Mouse (Mus musculus): ENCODE results near the gene Ddi2. TPM values are rescaled to one million over a fixed set of nuclear protein-coding genes. Genes with fewer than 3 reads are reported as not detected.

Ddi2 gene
- polyA plus RNA-seq, 1 experiment from 2014 or later = 24.4 TPM

DNA sequence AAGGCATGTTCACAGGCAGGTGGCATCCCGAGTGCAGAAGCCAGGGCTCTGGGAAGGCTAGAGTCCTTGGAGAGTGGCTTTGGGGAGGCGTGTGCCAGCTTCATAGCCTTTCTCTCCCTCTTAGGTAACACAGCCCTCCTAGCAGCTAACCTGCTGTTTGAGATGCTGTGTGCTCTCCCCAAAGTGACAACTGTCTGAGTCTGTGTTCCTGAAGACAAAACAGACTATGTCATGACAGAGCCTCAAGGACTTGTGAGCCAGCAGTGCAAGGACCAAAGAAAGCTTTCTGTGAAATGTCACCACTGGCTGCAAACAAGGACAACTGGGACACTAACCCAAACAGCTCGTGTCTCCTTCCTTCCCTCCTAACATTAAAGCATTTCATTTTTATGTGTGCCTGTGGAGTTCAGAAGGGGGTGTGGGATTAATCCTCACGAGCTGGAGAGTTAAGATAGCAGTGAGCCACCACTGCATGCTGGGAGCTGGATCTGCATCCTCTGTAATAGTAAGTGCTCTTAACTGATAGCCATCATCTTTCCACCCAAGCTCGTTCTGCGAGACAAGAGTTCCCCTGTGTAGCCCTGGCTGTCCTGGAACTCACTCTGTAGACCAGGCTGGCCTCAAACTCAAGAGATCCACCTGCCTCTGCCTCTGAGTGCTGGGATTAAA lies 35.8 kb upstream of the Ddi2 start:
- no peak overlapping the region for H3K27ac ChIP-seq
- no peak overlapping the region for H3K4me3 ChIP-seq (replicated peaks)
- no peak overlapping the region for H3K9ac ChIP-seq
- no peak overlapping the region for H3K4me2 ChIP-seq (replicated peaks)
- peaks cover 10% of the 10 kb centered on the region; the same call in 1 of the 2 replicates for H3K36me3 ChIP-seq
- no peaks in the 10 kb centered on the region for H3K4me1 ChIP-seq (replicated peaks)
- ATAC-seq = no peak
- H3K27me3 ChIP-seq (replicated peaks) = no peaks in the 10 kb centered on the region
- WGBS = 65% methylated on average over 6 of the region's 6 CpGs
- H3K9me3 ChIP-seq = no peaks in the 10 kb centered on the region

GRCm38 (mm10) chr4:141757124-141757523 lies 33.9 kb upstream of the Ddi2 start:
- Histone ChIP-seq H3K4me2 (replicated peaks) (no peak overlapping the region), H3K9ac (no peak overlapping the region), H3K36me3 (no peaks in the 10 kb centered on the region), H3K27me3 (replicated peaks) (no peaks in the 10 kb centered on the region), H3K9me3 (no peaks in the 10 kb centered on the region), H3K27ac (no peak overlapping the region), H3K4me1 (replicated peaks) (peaks cover under 1% of the 10 kb centered on the region; the same call in 1 of the 2 replicates), H3K4me3 (replicated peaks) (no peak overlapping the region)
- WGBS = 89% methylated on average over 3 of the region's 3 CpGs
- no peak for ATAC-seq

DNA sequence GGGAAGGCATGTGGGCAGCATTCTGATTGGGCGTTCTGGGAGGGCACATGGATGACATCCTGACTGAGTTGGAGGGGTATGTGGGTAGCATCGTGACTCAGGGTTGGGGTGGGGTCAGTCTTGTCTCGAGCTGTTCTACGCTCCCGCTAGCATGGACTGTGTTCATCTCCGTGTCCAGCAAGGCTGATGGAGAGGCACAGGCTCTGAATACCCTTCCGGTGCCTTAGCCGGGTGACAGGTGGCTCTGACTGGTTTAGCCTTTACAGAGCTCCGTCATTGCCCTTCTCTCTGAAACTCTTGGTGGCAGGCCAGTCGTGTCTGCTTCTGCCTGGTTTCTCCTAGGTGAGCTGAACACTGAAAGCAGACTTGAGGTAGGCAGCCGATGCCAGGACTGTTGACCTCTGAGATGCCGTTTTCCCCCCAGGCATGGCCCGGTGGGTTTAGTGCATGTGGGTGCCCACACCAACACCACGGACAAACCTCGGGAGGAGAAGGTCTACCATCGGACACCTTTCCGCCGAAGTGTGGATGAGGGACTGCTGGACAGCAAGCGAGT lies 32.2 kb upstream of the Ddi2 start:
- peaks cover 10% of the 10 kb centered on the region for H3K4me1 ChIP-seq (replicated peaks)
- no peaks in the 10 kb centered on the region for H3K36me3 ChIP-seq
- H3K9ac ChIP-seq = no peak overlapping the region
- no peak overlapping the region for H3K4me2 ChIP-seq (replicated peaks)
- WGBS = 87% methylated on average over 19 of the region's 19 CpGs
- H3K9me3 ChIP-seq = no peaks in the 10 kb centered on the region
- no peak overlapping the region for H3K4me3 ChIP-seq (replicated peaks)
- no peak overlapping the region for H3K27ac ChIP-seq
- H3K27me3 ChIP-seq (replicated peaks) = no peaks in the 10 kb centered on the region
- no peak for ATAC-seq

DNA sequence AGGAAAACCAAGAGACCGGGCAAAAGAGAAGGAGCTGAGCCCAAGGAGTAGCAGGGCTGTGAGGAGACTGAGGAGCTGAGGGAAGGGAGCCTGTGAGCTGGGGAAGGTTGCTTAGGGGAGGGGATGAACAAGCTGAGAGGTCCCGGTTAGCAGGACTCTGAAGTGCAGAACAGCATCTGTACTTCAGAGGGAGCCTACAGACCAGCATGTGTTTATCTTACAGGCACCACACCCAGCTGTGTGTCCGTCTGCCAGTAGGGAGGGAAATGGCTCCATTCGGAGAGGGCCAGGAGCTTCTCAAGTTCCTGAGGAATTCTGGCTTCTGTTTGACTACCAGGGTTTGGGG lies 28.8 kb upstream of the Ddi2 start:
- H3K36me3 ChIP-seq = no peaks in the 10 kb centered on the region
- peaks cover 10% of the 10 kb centered on the region for H3K4me1 ChIP-seq (replicated peaks)
- WGBS = 4% methylated on average over 4 of the region's 4 CpGs
- H3K9me3 ChIP-seq = no peaks in the 10 kb centered on the region
- no peak overlapping the region for H3K4me3 ChIP-seq (replicated peaks)
- no peak overlapping the region for H3K4me2 ChIP-seq (replicated peaks)
- peak overlapping the region; percentile 44; the same call in 1 of the 2 replicates for H3K27ac ChIP-seq
- ATAC-seq = peak; percentile 79
- no peak overlapping the region for H3K9ac ChIP-seq
- H3K27me3 ChIP-seq (replicated peaks) = no peaks in the 10 kb centered on the region

GRCm38 (mm10) chr4:141751419-141752075 lies 28.3 kb upstream of the Ddi2 start:
- peak; percentile 73 for ATAC-seq
- Histone ChIP-seq H3K9ac (no peak overlapping the region), H3K4me2 (replicated peaks) (no peak overlapping the region), H3K27me3 (replicated peaks) (no peaks in the 10 kb centered on the region), H3K27ac (no peak overlapping the region), H3K4me1 (replicated peaks) (peaks cover 14% of the 10 kb centered on the region), H3K4me3 (replicated peaks) (no peak overlapping the region), H3K9me3 (no peaks in the 10 kb centered on the region), H3K36me3 (no peaks in the 10 kb centered on the region)
- 48% methylated on average over 4 of the region's 4 CpGs for WGBS

- Histone ChIP-seq H3K27me3 (replicated peaks) (no peaks in the 10 kb centered on the region), H3K9me3 (no peaks in the 10 kb centered on the region), H3K4me2 (replicated peaks) (no peak overlapping the region), H3K9ac (no peak overlapping the region), H3K36me3 (no peaks in the 10 kb centered on the region), H3K27ac (no peak overlapping the region), H3K4me3 (replicated peaks) (no peak overlapping the region), H3K4me1 (replicated peaks) (peaks cover 16% of the 10 kb centered on the region)
- WGBS = 75% methylated on average over 3 of the region's 3 CpGs
- ATAC-seq = no peak
These were observed 27.6 kb upstream of the Ddi2 start for GRCm38 (mm10) chr4:141750826-141751225.

DNA sequence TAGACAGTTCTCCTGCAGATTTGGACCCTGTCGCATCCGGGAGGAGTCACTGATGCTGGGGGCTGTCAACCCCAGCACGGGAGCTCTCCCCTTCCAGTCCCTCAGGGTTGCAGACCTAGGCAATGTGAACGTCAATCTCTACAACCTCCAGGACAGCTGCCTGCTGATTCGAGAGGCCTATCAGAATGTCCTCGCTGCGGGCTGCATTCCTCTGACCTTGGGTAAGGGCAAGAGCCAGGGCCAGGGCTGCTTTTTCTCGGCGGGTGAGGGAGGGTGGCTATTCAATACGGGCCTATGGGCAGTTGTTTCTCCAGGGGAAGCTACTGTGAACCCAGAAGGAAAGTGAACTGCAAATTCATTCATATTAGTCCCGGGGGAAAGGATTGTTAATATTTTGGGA lies 26.3 kb upstream of the Ddi2 start:
- ATAC-seq = no peak
- Histone ChIP-seq H3K27me3 (replicated peaks) (no peaks in the 10 kb centered on the region), H3K4me1 (replicated peaks) (peaks cover 16% of the 10 kb centered on the region), H3K9ac (no peak overlapping the region), H3K4me2 (replicated peaks) (no peak overlapping the region), H3K27ac (no peak overlapping the region), H3K9me3 (no peaks in the 10 kb centered on the region), H3K36me3 (no peaks in the 10 kb centered on the region), H3K4me3 (replicated peaks) (no peak overlapping the region)
- WGBS = 42% methylated on average over 11 of the region's 11 CpGs

- Histone ChIP-seq H3K4me1 (replicated peaks) (peaks cover 15% of the 10 kb centered on the region), H3K4me2 (replicated peaks) (peak within 1 kb of the TSS; percentile 50), H3K36me3 (no peaks in the 10 kb centered on the region), H3K9me3 (no peaks in the 10 kb centered on the region), H3K27ac (peak within 1 kb of the TSS; percentile 54), H3K27me3 (replicated peaks) (no peaks in the 10 kb centered on the region), H3K4me3 (replicated peaks) (peak within 1 kb of the TSS; percentile 39), H3K9ac (peak within 1 kb of the TSS; percentile 32)
- ATAC-seq = peak; percentile 73
- WGBS = 23% methylated on average over 25 of the region's 25 CpGs
These were observed 23.5 kb upstream of the Ddi2 start, which contains the start of gene Agmat for GRCm38 (mm10) chr4:141746578-141747346. Gene Agmat, plus strand, starts transcription at chr4:141746672.

GRCm38 (mm10) chr4:141742381-141742780 lies 19.2 kb upstream of the Ddi2 start:
- no peak overlapping the region for H3K4me3 ChIP-seq (replicated peaks)
- H3K36me3 ChIP-seq = no peaks in the 10 kb centered on the region
- no peaks in the 10 kb centered on the region for H3K9me3 ChIP-seq
- no peaks in the 10 kb centered on the region for H3K27me3 ChIP-seq (replicated peaks)
- H3K27ac ChIP-seq = peak overlapping the region; percentile 42; the same call in 1 of the 2 replicates
- no peak overlapping the region for H3K4me2 ChIP-seq (replicated peaks)
- ATAC-seq = no peak
- no peak overlapping the region for H3K9ac ChIP-seq
- H3K4me1 ChIP-seq (replicated peaks) = 0 out of 2 replicates have a peak, but pooled peaks cover 9% of the 10 kb centered on the region
- 87% methylated on average over 4 of the region's 4 CpGs for WGBS

DNA sequence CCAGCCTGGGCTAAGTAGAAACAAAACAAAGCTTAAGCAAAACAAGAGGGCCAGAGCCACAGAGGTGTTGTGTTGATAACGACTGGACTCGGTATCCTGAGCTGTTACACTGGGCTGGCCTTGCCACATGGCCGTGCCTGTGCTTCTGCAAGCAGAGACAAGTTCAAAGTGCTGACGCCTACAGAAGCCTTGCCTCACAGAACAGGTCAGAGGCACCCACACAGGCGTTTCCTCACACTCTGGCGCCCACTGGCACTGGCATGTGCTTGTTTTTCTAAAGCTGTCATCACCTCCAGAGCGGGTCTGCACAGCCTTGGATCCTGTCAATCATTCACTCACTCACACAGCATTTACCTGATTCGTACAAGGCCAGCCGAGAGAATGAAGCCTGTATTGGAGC lies 18.6 kb upstream of the Ddi2 start:
- H3K36me3 ChIP-seq = no peaks in the 10 kb centered on the region
- peak overlapping the region; percentile 42; the same call in 1 of the 2 replicates for H3K27ac ChIP-seq
- 0 out of 2 replicates have a peak, but pooled peaks cover 9% of the 10 kb centered on the region for H3K4me1 ChIP-seq (replicated peaks)
- H3K4me3 ChIP-seq (replicated peaks) = no peak overlapping the region
- H3K9ac ChIP-seq = no peak overlapping the region
- ATAC-seq = peak; percentile 89
- H3K9me3 ChIP-seq = no peaks in the 10 kb centered on the region
- H3K4me2 ChIP-seq (replicated peaks) = no peak overlapping the region
- H3K27me3 ChIP-seq (replicated peaks) = no peaks in the 10 kb centered on the region
- WGBS = 34% methylated on average over 9 of the region's 9 CpGs

DNA sequence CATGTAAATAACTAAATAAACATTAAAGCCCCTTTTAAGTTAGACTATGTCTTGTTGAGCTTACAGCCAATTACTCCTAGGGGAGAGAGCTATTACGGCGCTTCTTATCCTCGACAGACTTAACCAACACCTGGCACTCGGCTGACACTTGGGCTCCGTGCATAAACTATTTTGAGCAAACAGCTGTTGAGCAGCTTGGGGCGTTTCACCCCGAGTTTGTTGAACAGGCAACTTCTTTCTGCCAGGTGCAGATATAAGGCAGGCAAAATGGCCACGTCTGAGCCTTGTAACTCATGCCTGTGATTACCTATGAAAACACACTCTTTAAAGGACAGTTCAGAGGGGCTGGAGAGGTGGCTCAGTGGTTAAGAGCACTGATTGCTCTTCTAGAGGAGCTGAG lies 14.8 kb upstream of the Ddi2 start:
- 73% methylated on average over 8 of the region's 8 CpGs for WGBS
- Histone ChIP-seq H3K27ac (no peak overlapping the region), H3K9me3 (no peaks in the 10 kb centered on the region)

DNA sequence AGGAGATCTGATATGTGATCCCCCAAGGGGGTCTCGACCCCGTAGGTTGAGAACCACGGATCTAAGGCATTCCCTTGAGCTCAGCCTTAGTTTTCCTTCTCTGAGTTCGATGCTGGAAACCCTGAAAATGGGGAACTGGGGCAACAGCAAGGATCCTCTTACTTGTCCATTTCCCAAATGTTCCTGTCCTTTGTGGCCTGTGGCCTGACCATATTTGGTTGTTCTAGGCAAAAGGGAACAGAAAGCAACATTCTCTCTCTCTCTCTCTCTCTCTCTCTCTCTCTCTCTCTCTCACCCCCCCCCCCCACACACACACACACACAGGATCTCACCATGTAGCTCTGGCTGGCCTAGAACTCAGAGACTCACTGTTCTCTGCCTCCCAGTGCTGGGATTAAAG lies 13.6 kb upstream of the Ddi2 start:
- Histone ChIP-seq H3K27me3 (replicated peaks) (no peaks in the 10 kb centered on the region), H3K9ac (no peak overlapping the region), H3K4me2 (replicated peaks) (no peak overlapping the region), H3K9me3 (no peaks in the 10 kb centered on the region), H3K36me3 (no peaks in the 10 kb centered on the region), H3K27ac (no peak overlapping the region), H3K4me3 (replicated peaks) (no peak overlapping the region), H3K4me1 (replicated peaks) (0 out of 2 replicates have a peak, but pooled peaks cover 8% of the 10 kb centered on the region)
- 67% methylated on average over 4 of the region's 4 CpGs for WGBS
- no peak for ATAC-seq

More for the DNA sequence above, 14.8 kb upstream of the Ddi2 start:
- ATAC-seq = no peak
- no peaks in the 10 kb centered on the region for H3K27me3 ChIP-seq (replicated peaks)
- no peak overlapping the region for H3K9ac ChIP-seq
- H3K4me3 ChIP-seq (replicated peaks) = no peak overlapping the region
- no peak overlapping the region for H3K4me2 ChIP-seq (replicated peaks)
- H3K36me3 ChIP-seq = no peaks in the 10 kb centered on the region
- 0 out of 2 replicates have a peak, but pooled peaks cover 12% of the 10 kb centered on the region for H3K4me1 ChIP-seq (replicated peaks)

Data from intestine, embryonic 15.5 days (tissue).